Mouse (Mus musculus) left cerebral cortex, postnatal 14 days (tissue): ENCODE data around the gene Cand2. TPM values are rescaled to one million over a fixed set of nuclear protein-coding genes. Genes with fewer than 3 reads are reported as not detected.

Experiments used
- DNase-seq, 2 experiments: peaks; one replicate each; pipeline ENCODE4 v3.0.0; 2021 to 2022; ENCODE audit warnings: low spot score in 2 of 2, mixed read lengths in 1 of 2
- intact Hi-C: fragments of 180-260 bp; cut with DNase I; formaldehyde crosslinking; loops from one replicate; pipeline ENCODE4 v1.15.1; 2025
- long read RNA-seq, 2 experiments: library from polyadenylated mRNA; stranded (forward); transcript quantifications; one replicate each; pipeline ENCODE4 v2.0.0; 2021
- total RNA-seq, 2 experiments: library from RNA; stranded (reverse); gene quantifications; 2 replicates each; pipeline ENCODE4 v1.2.3; 2021

Gene Cand2
- 1 to 10 TPM; 2.0 to 2.6 TPM for total RNA-seq
- long read RNA-seq, experiment 1, partial matches to known transcripts, result 1 of 1 reads
- long read RNA-seq, experiment 1, other reads (novel, unspliced or antisense), result 0 of 1 reads
- long read RNA-seq, experiment 2, full-length matches to known transcripts, result 2 of 3 reads
- long read RNA-seq, experiment 2, partial matches to known transcripts, result 0 of 3 reads
- long read RNA-seq, experiment 2, other reads (novel, unspliced or antisense), result 1 of 3 reads

DNA sequence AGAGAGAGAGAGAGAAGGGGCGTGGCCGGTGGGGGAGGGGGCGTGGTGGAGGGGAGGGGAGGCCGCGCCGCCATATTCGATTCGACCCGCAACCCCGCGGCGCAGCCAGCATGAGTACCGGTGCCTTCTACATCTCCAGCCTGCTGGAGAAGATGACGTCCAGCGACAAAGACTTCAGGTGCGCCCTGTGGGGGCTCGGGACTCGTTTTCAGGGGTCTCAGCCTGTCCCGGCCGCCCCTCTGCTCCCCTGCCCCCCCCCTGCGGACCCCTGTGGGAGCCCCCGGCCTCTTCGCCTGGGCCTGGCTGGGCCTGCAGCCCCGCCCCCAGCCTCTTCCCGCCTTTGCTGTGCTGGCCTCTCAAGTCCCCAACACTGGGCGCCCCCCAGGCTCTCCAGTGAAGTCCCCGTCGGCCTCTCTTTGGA is at the start of gene Cand2:
TSS of gene Cand2 (plus strand) at position 38 of the 421 bp plus-strand sequence.
- intact Hi-C loops, result no loop called here
- DNase-seq, result peak; percentile 15 to 20

DNA sequence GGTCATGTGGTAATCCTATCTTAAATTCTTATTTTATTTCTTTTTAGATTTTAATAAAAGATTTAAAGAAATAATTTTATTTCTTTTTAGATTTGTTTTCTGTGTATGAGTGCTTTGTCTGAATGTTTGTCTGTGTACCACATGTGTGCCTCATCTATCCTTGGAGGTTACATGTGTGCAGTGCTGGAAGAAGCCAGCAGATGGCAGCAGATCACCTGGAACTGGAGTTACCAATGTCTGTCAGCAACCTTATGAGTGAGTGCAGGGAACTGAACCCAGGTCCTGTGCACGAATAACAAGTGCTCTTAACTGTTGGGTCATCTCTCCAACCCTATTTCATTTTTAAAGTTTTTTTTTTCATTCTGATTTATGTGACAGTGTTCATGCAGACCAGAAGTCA is 47.2 kb upstream of the Cand2 start:
- peak; percentile 37 to 54 for DNase-seq
- intact Hi-C loops, result loop anchor here (5.0 kb wide), 1 partner anchor 75 kb away; no protein-coding TSS in a partner anchor

DNA sequence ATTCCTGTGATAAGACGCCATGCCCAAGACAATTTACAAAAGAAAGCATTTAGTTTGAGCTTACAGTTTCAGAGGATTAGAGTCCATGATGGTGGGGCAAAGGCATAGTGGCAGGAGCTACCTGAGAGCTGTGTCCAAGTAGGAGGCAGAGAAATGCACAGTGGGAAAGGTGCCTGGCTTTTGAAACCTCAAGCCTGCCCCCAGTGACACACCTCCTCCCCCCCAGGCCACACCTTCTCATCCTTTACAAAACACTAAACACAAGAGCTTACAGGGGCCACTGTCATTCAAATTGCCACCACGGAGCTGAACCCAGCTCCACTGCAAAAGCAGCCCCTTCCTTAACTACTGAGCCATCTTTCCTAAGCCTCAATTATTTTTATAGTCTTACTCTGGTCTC is 46.8 kb upstream of the Cand2 start:
- intact Hi-C loops, result loop anchor here (5.0 kb wide), 1 partner anchor 75 kb away; no protein-coding TSS in a partner anchor
- DNase-seq, result no peak

DNA sequence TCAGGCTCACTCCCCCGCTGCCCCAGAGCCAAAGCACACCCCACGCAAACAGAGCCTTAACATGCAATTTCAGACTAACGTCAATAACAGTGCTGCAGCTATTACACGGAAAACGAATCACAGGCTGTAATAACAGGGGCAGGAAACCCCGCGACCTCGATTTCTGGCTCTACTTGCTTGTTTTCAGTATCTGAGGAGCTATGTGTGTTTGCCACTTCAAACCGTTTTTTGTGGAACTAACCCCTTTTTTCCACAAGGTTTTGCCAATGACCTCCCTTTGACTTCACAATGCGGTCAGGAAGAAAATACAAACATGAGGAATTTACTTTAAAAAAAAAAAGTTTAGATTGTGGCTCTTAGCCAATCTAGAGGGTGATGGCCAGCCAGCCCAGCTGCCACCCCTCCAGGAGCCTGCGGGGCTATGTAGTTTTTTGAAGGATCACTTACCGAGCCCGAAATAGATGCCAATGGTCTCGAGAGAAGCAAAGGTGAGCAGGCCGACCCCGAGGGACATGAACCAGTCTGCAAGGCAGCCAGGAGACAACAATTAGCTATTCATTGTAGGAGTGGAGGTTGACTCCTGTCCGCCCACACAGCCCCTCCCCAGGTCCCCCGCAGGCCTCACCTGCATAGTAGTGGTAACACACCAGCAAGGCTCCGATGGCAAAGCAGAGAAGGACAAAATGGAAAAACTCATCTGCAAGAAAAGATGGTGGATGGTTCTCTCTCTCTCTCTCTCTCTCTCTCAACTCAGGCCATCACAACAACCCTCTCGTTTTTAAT is 43.6 kb upstream of the Cand2 start:
- intact Hi-C loops, result loop anchor here (10.0 kb wide), 1 partner anchor 96 kb away; no protein-coding TSS in a partner anchor
- DNase-seq, result no peak

DNA sequence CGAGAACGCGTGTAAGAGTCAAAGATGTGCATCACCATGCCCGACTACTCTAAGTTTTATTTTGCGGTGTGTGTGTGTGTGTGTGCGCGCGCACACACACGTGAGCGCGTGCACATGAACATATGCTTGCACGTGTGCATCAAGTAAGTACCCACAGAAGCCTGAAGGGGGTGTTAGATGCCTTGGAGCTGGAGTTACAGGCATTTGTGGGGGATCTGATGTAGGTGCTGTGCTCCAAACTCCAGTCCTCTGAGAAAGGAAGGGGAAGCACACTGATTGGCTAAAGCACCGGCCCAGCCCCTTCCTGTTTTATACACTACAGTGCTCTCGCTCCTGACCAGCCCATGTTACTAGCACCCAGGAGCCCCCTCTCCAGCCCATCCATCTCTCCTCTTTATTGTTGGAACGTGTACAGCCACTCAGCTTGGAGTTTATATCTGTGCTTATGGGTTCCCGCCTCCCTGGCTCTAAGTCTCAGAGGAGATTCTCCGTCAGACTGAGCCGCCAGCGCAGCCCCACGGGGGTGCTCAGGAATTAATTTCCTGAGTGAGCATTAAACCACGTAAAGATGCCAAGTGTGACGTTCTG is 41.9 kb upstream of the Cand2 start:
- DNase-seq, result no peak
- intact Hi-C loops, result loop anchor here (10.0 kb wide), 1 partner anchor 98 kb away; no protein-coding TSS in a partner anchor

DNA sequence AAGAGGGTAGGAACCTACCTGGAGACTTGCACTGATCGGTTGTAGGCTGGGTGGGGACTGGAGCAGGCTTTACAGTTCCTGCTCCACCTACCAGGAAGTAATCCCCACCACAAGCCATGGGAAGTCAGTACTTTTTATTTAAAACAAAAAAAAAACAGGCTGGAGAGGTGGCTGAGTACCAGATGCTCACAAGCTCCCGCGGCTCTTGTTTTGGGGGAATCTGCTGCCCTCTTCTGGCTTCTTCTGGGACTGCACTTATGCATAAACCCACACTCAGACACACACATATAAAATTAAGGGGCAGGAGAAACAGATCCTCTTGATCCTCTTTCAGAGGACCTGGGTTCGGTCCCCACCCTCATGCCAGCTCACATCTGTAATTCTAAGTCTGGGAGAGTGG is 39.4 kb upstream of the Cand2 start:
- intact Hi-C loops, result loop anchor here (10.0 kb wide), 1 partner anchor 100 kb away; no protein-coding TSS in a partner anchor
- peak; percentile 33 to 45 for DNase-seq

DNA sequence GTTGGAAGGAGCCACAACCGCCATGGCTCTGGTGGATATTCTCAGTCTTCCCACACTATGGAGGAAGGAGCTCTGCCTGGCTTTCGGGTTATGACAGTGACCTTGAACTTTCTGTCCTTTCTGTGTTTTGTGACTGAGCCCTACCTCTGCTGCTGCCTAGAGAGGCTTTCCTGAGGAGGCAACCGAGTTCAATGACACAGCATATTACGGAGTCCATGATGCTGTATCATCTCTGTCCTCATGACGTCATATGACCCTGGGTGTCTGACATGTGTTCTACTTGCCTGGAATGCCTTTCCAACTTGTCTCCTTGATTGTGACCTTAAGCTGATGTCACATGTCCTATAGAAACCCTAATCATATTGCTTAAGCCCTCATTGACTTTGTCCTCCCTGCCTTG is 35.3 kb upstream of the Cand2 start:
- DNase-seq, result no peak
- intact Hi-C loops, result loop anchor here (10.0 kb wide), 1 partner anchor 104 kb away; no protein-coding TSS in a partner anchor

DNA sequence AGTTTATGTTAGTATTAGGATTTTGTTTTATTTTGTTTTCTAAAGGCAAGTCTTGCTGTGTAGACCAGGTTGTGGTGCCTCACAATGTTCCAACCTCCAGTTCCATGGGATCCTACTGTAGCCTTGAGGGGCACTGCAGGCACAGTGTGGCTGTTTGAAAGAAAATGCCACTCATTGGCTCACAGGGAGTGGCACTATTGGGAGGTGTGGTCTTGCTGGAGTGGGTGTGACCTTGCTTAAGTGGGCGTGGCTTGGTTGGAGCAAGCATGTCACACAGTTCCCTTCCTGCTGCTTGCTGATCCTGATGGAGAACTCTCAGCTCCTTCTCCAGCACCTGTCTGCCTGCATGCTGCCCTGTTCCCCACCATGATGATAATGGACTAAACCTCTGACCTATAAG is 30.8 kb upstream of the Cand2 start:
- intact Hi-C loops, result no loop called here
- no peak for DNase-seq

DNA sequence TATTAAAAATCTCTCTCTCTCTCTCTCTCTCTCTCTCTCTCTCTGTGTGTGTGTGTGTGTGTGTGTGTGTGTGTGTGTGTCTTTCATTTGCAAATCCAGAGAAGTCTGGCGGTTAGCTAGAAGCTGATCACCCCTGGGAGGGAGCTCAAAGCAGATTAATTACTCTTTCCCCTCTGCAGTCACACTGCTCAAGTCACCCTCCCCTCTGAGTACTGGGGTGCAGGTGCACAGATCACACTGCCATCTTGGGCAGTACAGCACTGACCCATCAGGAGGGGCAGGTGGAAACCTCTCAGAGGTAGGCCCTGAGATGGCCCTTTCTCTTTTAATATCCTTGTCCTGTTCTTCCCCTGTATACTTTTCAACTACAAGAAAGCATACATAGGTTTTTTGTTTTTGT is 28.0 kb upstream of the Cand2 start:
- intact Hi-C loops, result no loop called here

DNA sequence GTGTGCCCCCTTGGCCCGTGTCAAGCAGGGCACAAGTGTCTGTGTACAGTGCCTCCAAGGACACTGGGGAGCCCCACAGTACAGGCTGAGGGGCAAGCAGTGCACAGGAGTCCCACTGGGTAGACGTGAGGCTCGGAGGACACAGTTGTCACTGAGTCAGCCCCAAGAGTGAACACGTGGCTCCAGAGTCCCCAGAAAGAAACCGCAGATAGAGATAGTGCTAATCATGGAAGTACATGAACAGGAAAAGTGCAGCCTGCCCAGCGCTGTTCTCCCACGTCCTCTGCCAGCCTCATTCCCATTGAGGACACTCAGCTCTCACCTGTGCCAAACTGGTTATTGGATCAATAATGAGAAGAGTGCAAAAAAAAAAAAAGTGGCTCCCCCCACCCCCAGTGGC is 18.8 kb upstream of the Cand2 start:
- intact Hi-C loops, result no loop called here
- no peak for DNase-seq

More for the DNA sequence above, 28.0 kb upstream of the Cand2 start:
- DNase-seq, result no peak

DNA sequence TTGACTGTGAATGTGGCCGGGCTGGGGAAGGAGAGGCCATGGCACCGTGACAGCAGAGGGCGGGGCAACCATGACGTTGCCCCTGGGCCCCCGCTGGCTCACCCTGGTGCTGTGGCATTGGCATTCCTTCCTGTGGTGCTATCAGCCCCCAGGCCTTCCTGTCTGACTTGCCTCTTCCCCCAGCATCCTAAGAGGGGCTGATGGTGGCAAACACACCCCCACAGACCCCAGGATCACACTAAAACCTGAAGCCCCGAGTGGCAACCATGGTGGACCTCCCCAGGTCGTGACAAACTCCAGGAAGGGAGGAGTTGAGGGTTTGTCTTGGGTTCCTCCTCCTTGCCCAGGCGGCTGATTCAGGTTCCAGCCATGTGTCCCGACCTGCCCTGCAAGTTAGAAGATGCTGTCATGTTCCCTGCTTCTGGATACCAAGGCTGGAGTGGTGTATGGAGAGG is 15.3 kb upstream of the Cand2 start:
- intact Hi-C loops, result no loop called here
- no peak for DNase-seq

DNA sequence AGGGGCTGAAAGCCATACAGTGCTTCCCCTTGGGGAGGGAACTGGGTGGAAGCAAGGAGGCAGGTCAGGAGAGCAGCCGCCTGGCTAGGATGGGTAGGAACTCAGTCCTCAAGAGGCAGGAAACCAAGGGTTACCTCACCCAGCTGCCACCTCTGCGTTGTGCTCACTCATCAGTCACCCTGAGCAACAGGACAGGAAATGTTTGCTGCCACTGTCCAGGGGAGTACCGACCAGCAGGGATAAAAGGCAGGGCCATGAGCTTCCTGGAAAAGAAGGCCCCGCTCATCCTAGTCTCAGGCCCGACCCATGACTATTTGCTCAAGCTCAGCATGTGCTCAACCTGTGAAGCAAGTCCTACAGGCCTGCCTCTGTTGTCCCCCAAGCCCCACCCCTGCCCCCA is 14.9 kb upstream of the Cand2 start:
- intact Hi-C loops, result no loop called here

DNA sequence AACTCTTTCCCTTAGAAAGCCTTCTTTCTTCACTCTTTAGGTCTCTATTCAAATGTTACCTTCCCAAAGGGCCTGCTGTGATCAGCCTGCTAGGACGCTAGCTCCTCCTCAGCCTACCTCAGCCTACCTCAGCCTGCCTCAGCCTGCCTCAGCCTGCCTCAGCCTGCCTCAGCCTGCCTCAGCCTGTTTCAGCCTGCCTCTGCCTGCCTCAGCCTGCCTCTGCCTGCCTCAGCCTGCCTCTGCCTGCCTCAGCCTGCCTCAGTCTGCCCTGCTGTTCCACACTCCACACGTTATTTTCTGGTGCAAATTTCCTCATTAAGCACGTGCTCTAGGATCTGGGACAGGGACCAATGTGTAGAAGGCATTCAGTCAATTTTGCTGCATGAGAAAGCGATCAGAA is 14.2 kb upstream of the Cand2 start:
- intact Hi-C loops, result no loop called here
- no peak for DNase-seq

More for the DNA sequence above, 14.9 kb upstream of the Cand2 start:
- no peak for DNase-seq

DNA sequence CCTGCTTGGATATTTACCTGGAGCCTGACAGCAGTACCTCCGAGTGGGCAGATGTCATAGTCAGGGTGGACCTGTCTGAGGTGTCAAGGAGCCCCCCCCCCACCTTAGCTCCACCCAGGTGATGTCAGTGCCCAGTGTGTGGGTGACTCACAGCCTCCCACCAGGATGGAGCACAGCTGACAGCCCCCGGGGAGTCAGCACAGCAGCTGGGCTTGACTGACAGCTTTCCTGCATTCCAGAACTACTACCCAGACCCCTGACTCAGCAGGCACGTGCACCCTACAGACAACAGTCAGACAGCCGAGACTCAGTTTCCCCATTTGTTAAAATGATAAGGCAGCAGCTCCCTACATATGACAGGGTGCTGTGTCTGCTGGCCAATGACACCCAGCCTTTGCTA is 13.4 kb upstream of the Cand2 start:
- intact Hi-C loops, result no loop called here
- no peak for DNase-seq

DNA sequence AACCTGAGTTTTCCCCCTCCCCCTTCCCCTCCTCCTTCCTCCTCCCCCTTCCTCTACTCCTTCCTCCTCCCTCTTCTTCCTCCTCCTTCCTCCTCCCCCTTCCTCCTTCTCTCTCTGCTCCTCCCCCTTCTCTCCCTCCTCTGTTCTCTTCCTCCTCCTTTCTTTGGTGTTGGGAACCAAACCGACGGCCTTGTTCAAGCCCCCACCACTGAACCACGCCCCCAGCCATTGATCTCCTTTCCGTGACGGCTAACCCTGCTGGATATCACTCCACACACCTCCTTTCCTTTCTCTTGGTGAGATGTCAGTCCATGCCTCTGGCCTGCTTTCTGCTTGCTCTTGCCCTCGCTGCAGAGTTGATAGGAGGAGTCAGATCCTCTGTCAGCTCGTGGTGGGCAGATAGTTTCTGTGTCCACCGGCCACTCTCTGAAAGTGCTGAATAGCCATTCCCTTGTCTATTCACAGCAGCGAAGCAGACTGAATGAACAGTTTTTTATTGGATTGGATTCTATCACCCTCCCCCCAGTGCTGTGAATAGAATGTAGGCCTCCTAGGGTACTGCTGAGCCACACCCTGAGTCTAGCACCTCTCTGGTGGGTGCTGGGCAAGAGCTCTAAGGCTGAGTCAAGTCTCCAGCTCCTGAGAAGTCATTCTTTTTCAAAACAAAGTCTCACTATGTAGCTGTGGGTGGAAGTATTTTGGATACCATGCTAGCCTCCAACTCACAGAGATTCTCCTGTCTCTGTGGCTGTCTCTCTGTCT is 12.2 kb upstream of the Cand2 start, which contains the start of gene Tmem40:
TSS of gene Tmem40 (minus strand) at position 416 of the 762 bp plus-strand sequence.
- peak in 1 of 2 experiments; percentile 20 for DNase-seq
- intact Hi-C loops, result no loop called here

DNA sequence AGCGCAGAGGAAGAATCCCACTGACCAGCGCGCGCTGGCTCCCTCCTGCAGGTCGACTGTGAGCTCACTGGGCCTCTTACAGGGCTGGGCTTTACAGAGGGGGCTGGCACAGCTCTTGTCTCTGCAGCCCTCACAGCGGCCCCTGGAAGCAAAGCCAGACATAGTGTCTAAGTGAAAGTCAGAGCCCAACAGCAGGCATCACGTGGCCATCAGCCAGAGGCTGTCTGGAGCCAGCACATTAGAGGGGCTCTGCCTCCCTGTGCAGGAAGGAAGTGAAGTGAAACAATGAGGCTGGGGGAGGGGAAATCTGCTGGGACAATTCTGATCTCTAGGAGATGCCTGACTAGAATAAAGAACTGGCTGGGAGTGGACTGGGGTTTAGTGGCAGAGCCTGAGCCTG is 10.2 kb upstream of the Cand2 start:
- intact Hi-C loops, result no loop called here

DNA sequence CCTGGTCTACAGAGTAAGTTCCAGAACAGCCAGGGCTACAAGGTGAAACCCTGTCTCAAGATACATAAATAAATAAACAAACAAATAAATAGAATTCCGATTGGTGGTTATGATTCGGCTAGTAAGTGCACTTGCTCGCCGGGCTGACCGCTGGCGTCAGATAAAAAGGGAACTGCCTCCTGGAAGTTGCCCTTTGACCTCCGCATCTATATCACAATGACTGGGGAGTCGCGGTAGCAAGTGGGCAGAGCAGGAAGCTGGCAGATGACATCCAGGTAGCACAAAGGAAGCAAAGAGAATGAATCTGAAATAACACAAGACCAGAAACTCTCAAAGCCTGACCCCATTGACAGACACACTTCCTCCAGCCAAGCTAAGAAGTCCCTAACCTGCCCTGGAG is 7.0 kb upstream of the Cand2 start:
- DNase-seq, result no peak

More for the DNA sequence above, 10.2 kb upstream of the Cand2 start:
- peak; percentile 51 to 72 for DNase-seq

DNA sequence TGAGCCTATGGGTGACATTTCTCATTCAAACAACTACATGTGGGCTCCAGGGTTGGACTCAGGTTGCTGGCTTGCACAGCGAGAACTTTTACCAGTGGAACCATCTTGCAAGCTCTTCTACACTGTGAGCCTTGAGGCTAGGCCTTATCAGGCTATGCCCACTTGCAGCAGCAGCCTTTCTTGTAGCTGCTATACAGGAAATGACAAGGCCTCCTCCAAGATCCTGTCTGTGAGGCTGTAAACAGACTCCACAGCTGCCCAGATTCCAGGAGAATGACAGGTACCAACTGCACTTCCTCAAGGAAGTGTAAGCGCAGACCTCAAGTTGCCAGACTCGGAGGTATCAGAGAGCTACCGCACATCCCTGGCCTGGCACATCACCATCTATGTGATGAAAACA is 6.1 kb upstream of the Cand2 start:
- intact Hi-C loops, result no loop called here
- DNase-seq, result no peak

More for the DNA sequence above, 7.0 kb upstream of the Cand2 start:
- intact Hi-C loops, result no loop called here

DNA sequence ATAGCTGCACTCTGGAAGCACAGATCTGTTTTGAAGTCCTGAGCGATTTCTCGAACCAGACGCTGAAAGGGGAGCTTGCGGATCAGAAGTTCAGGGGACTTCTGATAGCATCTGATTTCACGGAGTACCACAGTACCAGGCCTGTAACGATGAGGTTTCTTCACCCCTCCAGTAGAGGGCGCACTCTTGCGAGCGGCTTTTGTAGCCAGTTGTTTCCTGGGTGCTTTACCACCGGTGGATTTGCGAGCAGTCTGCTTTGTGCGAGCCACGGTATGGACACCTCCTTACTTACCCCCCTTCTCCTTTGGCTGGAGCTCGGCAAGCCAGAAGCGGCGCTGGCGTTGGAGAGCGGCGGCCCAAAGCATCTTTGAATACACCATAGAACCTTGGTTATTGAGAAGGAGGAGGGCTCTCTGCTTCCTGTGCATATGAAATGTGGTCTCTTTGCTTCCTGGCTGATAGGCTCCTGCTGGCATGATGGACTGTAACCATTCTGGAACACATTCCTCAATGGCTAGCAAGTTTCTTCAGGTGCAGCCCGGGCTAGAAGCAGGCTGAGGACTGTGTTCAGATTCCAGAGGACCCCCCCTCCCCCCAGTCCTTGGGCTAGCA is 4.2 kb upstream of the Cand2 start:
- no peak for DNase-seq
- intact Hi-C loops, result no loop called here
